Mouse (Mus musculus) neural tube, embryonic 11.5 days (tissue): ENCODE data around the gene Slc50a1. TPM values are rescaled to one million over a fixed set of nuclear protein-coding genes. Genes with fewer than 3 reads are reported as not detected.

Experiments
- ATAC-seq: fragments of 200-750 bp; cut with Nextera tagmentation; 2 replicates; pipeline ENCODE4 v1.8.0; 2017; ENCODE audit warnings: moderate number of reproducible peaks, mild to moderate bottlenecking, moderate TSS enrichment, moderate library complexity; ENCODE audit not compliant: insufficient read depth, low FRiP score, low TSS enrichment
- DNase-seq: peaks from one replicate; pipeline ENCODE4 v3.0.0-alpha.2; 2015; ENCODE audit warnings: low spot score
- H3K27ac ChIP-seq: fragments of 300-500 bp; sonication (generic); 2 replicates; pipeline ENCODE4 v1.5.1; 2014; ENCODE audit warnings: low read depth, mild to moderate bottlenecking, low read length
- H3K27me3 ChIP-seq: fragments of 300-500 bp; sonication (generic); 2 replicates; pipeline ENCODE4 v1.6.1; 2014; ENCODE audit warnings: mild to moderate bottlenecking, low read length, mixed read lengths; ENCODE audit not compliant: control insufficient read depth, insufficient read depth
- H3K36me3 ChIP-seq: fragments of 300-500 bp; sonication (generic); 2 replicates; pipeline ENCODE4 v1.6.1; 2014; ENCODE audit warnings: mild to moderate bottlenecking, low read length, moderate library complexity, mixed read lengths; ENCODE audit not compliant: control insufficient read depth, insufficient read depth
- H3K4me1 ChIP-seq: fragments of 300-500 bp; sonication (generic); 2 replicates; pipeline ENCODE4 v1.6.1; 2014; ENCODE audit warnings: low read length, mixed read lengths; ENCODE audit not compliant: control insufficient read depth, insufficient read depth
- H3K4me2 ChIP-seq: fragments of 300-500 bp; sonication (generic); 2 replicates; pipeline ENCODE4 v1.6.1; 2014; ENCODE audit warnings: low read depth, mild to moderate bottlenecking, moderate library complexity
- H3K4me3 ChIP-seq: fragments of 300-500 bp; sonication (generic); 2 replicates; pipeline ENCODE4 v1.5.1; 2014; ENCODE audit warnings: low read depth, low read length
- H3K9ac ChIP-seq: fragments of 300-500 bp; sonication (generic); 2 replicates; pipeline ENCODE4 v1.6.1; 2014; ENCODE audit warnings: mild to moderate bottlenecking, low read length
- H3K9me3 ChIP-seq: fragments of 300-500 bp; sonication (generic); 2 replicates; pipeline ENCODE4 v1.6.1; 2016; ENCODE audit warnings: low read length; ENCODE audit not compliant: control insufficient read depth
- WGBS: fragments of 180-500 bp; shearing (Covaris S2); extraction: QIAGEN DNeasy Blood & Tissue Kit; methylation state at CpG from one replicate; pipeline ENCODE4 v1.1.7; 2014; 5-methylcytosine and 5-hydroxymethylcytosine counted together
- polyA plus RNA-seq: library from polyadenylated mRNA; unstranded; fragments of >200 nt; fragmentation: Nextera tagmentation; extraction: Ambion mirVana; gene quantifications from 2 replicates; pipeline ENCODE4 v1.2.1, GENCODE M21; 2014

The Slc50a1 gene
- polyA plus RNA-seq, 1 experiment from 2014 or later = 33.8 TPM

- no peak overlapping the region for H3K4me2 ChIP-seq
- H3K27me3 ChIP-seq = no peaks in the 10 kb centered on the region
- H3K36me3 ChIP-seq = no peaks in the 10 kb centered on the region
- H3K9me3 ChIP-seq = no peaks in the 10 kb centered on the region
- H3K9ac ChIP-seq = no peak overlapping the region
- no peak overlapping the region for H3K27ac ChIP-seq
- WGBS = 61% methylated on average over 5 of the region's 5 CpGs
- H3K4me3 ChIP-seq = no peak overlapping the region
- no peaks in the 10 kb centered on the region; the same call in 1 of the 2 replicates for H3K4me1 ChIP-seq
- ATAC-seq (no peak), DNase-seq (no peak)
Observed at GRCm38 (mm10) chr3:89287286-89287685, 16.9 kb upstream of the Slc50a1 start.

- 52% methylated on average over 2 of the region's 2 CpGs for WGBS
- Histone ChIP-seq H3K4me2 (no peak overlapping the region), H3K36me3 (no peaks in the 10 kb centered on the region), H3K9ac (no peak overlapping the region), H3K27ac (no peak overlapping the region), H3K4me3 (no peak overlapping the region), H3K27me3 (peaks cover 3% of the 10 kb centered on the region), H3K4me1 (peaks cover under 1% of the 10 kb centered on the region), H3K9me3 (no peaks in the 10 kb centered on the region)
- ATAC-seq = no peak
- no peak for DNase-seq
Observed at GRCm38 (mm10) chr3:89285526-89285925, 15.2 kb upstream of the Slc50a1 start.

- H3K4me1 ChIP-seq = peaks cover 11% of the 10 kb centered on the region
- DNase-seq (no peak), ATAC-seq (no peak)
- 89% methylated on average over 3 of the region's 3 CpGs for WGBS
- peaks cover 12% of the 10 kb centered on the region for H3K27me3 ChIP-seq
- H3K9me3 ChIP-seq = no peaks in the 10 kb centered on the region
- no peaks in the 10 kb centered on the region for H3K36me3 ChIP-seq
- H3K9ac ChIP-seq = no peak overlapping the region
- no peak overlapping the region for H3K4me3 ChIP-seq
- no peak overlapping the region for H3K27ac ChIP-seq
- H3K4me2 ChIP-seq = no peak overlapping the region
Observed at GRCm38 (mm10) chr3:89284261-89284660, 13.9 kb upstream of the Slc50a1 start.

- ATAC-seq (no peak), DNase-seq (no peak)
- Histone ChIP-seq H3K4me1 (peaks cover 14% of the 10 kb centered on the region), H3K9me3 (no peaks in the 10 kb centered on the region), H3K36me3 (no peaks in the 10 kb centered on the region), H3K9ac (0 out of 2 replicates have a peak overlapping the region, but pooled peaks have one; percentile 18), H3K27ac (no peak overlapping the region), H3K4me3 (no peak overlapping the region), H3K4me2 (no peak overlapping the region), H3K27me3 (peaks cover 26% of the 10 kb centered on the region)
- 31% methylated on average over 4 of the region's 4 CpGs for WGBS
Observed at GRCm38 (mm10) chr3:89282291-89282643, 11.9 kb upstream of the Slc50a1 start.

GRCm38 (mm10) chr3:89281579-89282290 is 11.4 kb upstream of the Slc50a1 start:
- Histone ChIP-seq H3K36me3 (no peaks in the 10 kb centered on the region), H3K4me2 (peak overlapping the region; percentile 94), H3K9ac (no peak overlapping the region; the same call in 1 of the 2 replicates), H3K4me3 (no peak overlapping the region), H3K9me3 (no peaks in the 10 kb centered on the region), H3K4me1 (peaks cover 14% of the 10 kb centered on the region), H3K27me3 (peaks cover 27% of the 10 kb centered on the region), H3K27ac (no peak overlapping the region)
- no peak for ATAC-seq
- 11% methylated on average over 20 of the region's 20 CpGs for WGBS
- peak; percentile 86 for DNase-seq

- Histone ChIP-seq H3K36me3 (no peaks in the 10 kb centered on the region), H3K4me1 (peaks cover 14% of the 10 kb centered on the region), H3K4me2 (peak within 1 kb of the TSS; percentile 94), H3K4me3 (peak within 1 kb of the TSS; percentile 41), H3K9ac (peak within 1 kb of the TSS; percentile 58), H3K27me3 (peaks cover 27% of the 10 kb centered on the region), H3K27ac (no peak within 1 kb of the TSS), H3K9me3 (no peaks in the 10 kb centered on the region)
- under 1% methylated on average over 52 of the region's 52 CpGs for WGBS
- ATAC-seq = peak; percentile 31; the same call in 1 of the 2 replicates
- DNase-seq = peak; percentile 63
Observed at GRCm38 (mm10) chr3:89280606-89281511, 10.5 kb upstream of the Slc50a1 start, which contains the start of gene Efna1. Gene Efna1 (minus strand): TSS chr3:89281142.

- ATAC-seq = peak; percentile 36; the same call in 1 of the 2 replicates
- H3K4me1 ChIP-seq = peaks cover 14% of the 10 kb centered on the region
- H3K9ac ChIP-seq = peak overlapping the region; percentile 58
- peak overlapping the region; percentile 94 for H3K4me2 ChIP-seq
- peak; percentile 36 for DNase-seq
- under 1% methylated on average over 29 of the region's 29 CpGs for WGBS
- H3K4me3 ChIP-seq = peak overlapping the region; percentile 41
- H3K9me3 ChIP-seq = no peaks in the 10 kb centered on the region
- no peak overlapping the region for H3K27ac ChIP-seq
- peaks cover 27% of the 10 kb centered on the region for H3K27me3 ChIP-seq
- H3K36me3 ChIP-seq = no peaks in the 10 kb centered on the region
Observed at GRCm38 (mm10) chr3:89280050-89280605, 9.8 kb upstream of the Slc50a1 start.

- Histone ChIP-seq H3K36me3 (no peaks in the 10 kb centered on the region), H3K9me3 (no peaks in the 10 kb centered on the region), H3K4me2 (peak overlapping the region; percentile 94), H3K4me3 (peak overlapping the region; percentile 41), H3K9ac (peak overlapping the region; percentile 58), H3K27ac (no peak overlapping the region), H3K27me3 (peaks cover 27% of the 10 kb centered on the region), H3K4me1 (peaks cover 14% of the 10 kb centered on the region)
- DNase-seq (peak; percentile 80), ATAC-seq (peak; percentile 64)
- under 1% methylated on average over 35 of the region's 35 CpGs for WGBS
Observed at GRCm38 (mm10) chr3:89279153-89279890, 9.0 kb upstream of the Slc50a1 start.
